Mouse (Mus musculus) cerebral cortex, adult 2 months (tissue): ENCODE measurements around the gene C1ql2.

Experiments
- WGBS: fragments of 180-500 bp; shearing (Covaris S2); methylation state at CpG from one replicate; pipeline ENCODE4 v1.1.7; 2018; 5-methylcytosine and 5-hydroxymethylcytosine counted together

The C1ql2 gene

DNA sequence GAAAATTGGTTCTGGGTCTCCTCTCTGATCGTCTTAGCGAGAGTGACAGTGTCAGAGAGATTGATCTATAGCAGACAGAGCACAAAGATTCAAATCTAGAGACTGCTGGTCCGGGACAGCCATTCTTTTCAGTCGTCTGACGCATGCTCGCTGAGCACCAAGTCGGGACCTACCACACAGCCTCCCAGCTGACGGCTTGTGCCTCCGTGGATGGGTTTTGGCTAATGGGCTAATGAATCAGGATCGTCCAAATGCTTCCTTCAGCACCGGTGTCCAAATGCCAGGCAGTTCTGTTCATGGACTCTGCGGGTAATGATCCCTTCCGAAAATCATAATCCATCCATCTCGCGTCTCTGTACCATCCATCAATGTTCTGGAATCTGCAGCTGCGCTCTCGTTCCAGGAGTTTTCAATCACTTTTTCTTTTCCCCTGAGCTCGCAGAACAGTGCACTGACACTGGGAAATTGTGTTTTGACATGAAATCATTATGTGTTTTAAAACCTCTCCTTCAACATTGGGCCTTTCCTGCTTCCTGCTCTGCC is 44.7 kb downstream of the C1ql2 start:
- WGBS = 82% methylated on average over 18 of the region's 18 CpGs

- WGBS = 44% methylated on average over 6 of the region's 6 CpGs
These were observed 49.4 kb downstream of the C1ql2 start for GRCm38 (mm10) chr1:120389734-120390133.

DNA sequence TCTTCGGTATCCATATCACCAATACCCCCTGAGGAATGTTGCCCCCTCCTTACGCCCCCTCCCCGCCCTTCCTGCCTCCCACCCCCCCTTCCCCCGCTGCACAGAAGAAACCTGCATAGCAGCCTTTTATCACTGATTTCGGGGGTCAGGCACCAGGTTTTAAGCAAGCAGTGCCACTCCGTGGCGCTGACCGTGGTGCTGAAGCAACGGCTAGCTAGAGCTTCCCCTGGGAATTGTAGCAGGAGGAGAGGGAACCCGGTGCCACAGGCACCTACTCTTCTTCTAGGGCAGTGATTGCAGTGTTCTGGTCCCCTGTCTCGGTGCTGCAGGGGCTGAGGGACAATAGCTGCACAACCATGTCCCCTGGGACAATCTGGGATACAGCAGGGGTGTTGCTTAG is 50.0 kb downstream of the C1ql2 start:
- WGBS = 16% methylated on average over 11 of the region's 11 CpGs
